Mouse (Mus musculus) CH12.LX (cell line): ENCODE data around the gene Kif5c. TPM values are rescaled to one million over a fixed set of nuclear protein-coding genes. Genes with fewer than 3 reads are reported as not detected.

Experiments used
- DNase-seq: peaks from one replicate; pipeline ENCODE4 v3.0.0-alpha.2; 2013; ENCODE audit errors: extremely low read depth
- H3K27ac ChIP-seq: 2 replicates; pipeline ENCODE4 v1.5.1; 2012; ENCODE audit warnings: low read depth, mild to moderate bottlenecking, control low read depth, moderate library complexity; ENCODE audit not compliant: insufficient read depth
- H3K27me3 ChIP-seq: replicated peaks from 2 replicates; pipeline ENCODE3; 2012; ENCODE audit warnings: inconsistent platforms
- H3K36me3 ChIP-seq, 2 experiments: replicated peaks in 1 of 2; 2 replicates each; pipeline versions ENCODE3 to v1.6.1; 2012; ENCODE audit warnings: inconsistent platforms in 1 of 2, low read length in 1 of 2, mild to moderate bottlenecking in 1 of 2, mixed read lengths in 1 of 2, moderate library complexity in 1 of 2; ENCODE audit not compliant: control insufficient read depth in 1 of 2, insufficient read depth in 1 of 2
- H3K4me1 ChIP-seq, 2 experiments: 2 replicates each; pipeline ENCODE4 v1.6.1; 2012; ENCODE audit warnings: inconsistent platforms in 1 of 2, moderate library complexity in 1 of 2; ENCODE audit not compliant: insufficient read depth in 2 of 2, control insufficient read depth in 1 of 2
- H3K4me2 ChIP-seq: 2 replicates; pipeline ENCODE4 v1.6.1; 2012; ENCODE audit warnings: low read depth, mild to moderate bottlenecking, control low read depth; ENCODE audit not compliant: poor library complexity, insufficient read depth, severe bottlenecking
- H3K4me3 ChIP-seq, 3 experiments: fragments of 150-350 bp in 1 of 3; sonication (generic) in 1 of 3; replicated peaks in 1 of 3; 2 replicates each; pipeline versions ENCODE3 to v1.5.1; 2011 to 2012; ENCODE audit warnings: low read depth in 2 of 3, low read length in 2 of 3, mild to moderate bottlenecking in 2 of 3, moderate library complexity in 2 of 3, control low read depth in 1 of 3, improper control_type of control experiment in 1 of 3, inconsistent platforms in 1 of 3, mixed read lengths in 1 of 3; ENCODE audit not compliant: poor library complexity in 1 of 3
- H3K79me2 ChIP-seq: replicated peaks from 2 replicates; pipeline ENCODE4 v1.6.1; 2012; ENCODE audit warnings: mild to moderate bottlenecking, moderate library complexity; ENCODE audit not compliant: control insufficient read depth, poor library complexity, insufficient read depth, severe bottlenecking; ENCODE audit errors: extremely low read depth
- H3K9ac ChIP-seq: 2 replicates; pipeline ENCODE4 v1.6.1; 2012; ENCODE audit warnings: low read depth, mild to moderate bottlenecking, control low read depth, moderate library complexity; ENCODE audit not compliant: insufficient read depth
- H3K9me3 ChIP-seq: replicated peaks from 2 replicates; pipeline ENCODE3; 2012; ENCODE audit warnings: low read length, inconsistent platforms, mixed read lengths
- CTCF ChIP-seq, 2 experiments: IDR thresholded peaks in 1 of 2; conservative IDR thresholded peaks in 1 of 2; 2 replicates each; pipeline ENCODE4 v1.5.1; 2011 to 2012; ENCODE audit warnings: low read depth in 2 of 2, low read length in 2 of 2, improper control_type of control experiment in 1 of 2, inconsistent platforms in 1 of 2, mild to moderate bottlenecking in 1 of 2, moderate library complexity in 1 of 2
- E2F4 ChIP-seq: IDR thresholded peaks from 2 replicates; pipeline ENCODE4 v1.6.1; 2011; ENCODE audit warnings: low read depth, low read length, improper control_type of control experiment; ENCODE audit not compliant: insufficient replicate concordance
- ELF1 ChIP-seq: IDR thresholded peaks from 2 replicates; pipeline ENCODE4 v1.6.1; 2014; ENCODE audit warnings: low read depth, mild to moderate bottlenecking, inconsistent platforms, low read length, improper control_type of control experiment
- EP300 ChIP-seq: IDR thresholded peaks from 2 replicates; pipeline ENCODE4 v1.6.1; 2011; ENCODE audit warnings: low read length, improper control_type of control experiment
- GABPA ChIP-seq: IDR thresholded peaks from 2 replicates; pipeline ENCODE4 v1.6.1; 2012; ENCODE audit warnings: low read depth, low read length, improper control_type of control experiment, inconsistent platforms; ENCODE audit not compliant: insufficient replicate concordance
- HCFC1 ChIP-seq: IDR thresholded peaks from 2 replicates; pipeline ENCODE4 v1.6.1; 2012; ENCODE audit warnings: low read depth, mild to moderate bottlenecking, inconsistent platforms, low read length, improper control_type of control experiment
- JUN ChIP-seq: IDR thresholded peaks from 2 replicates; pipeline ENCODE4 v1.6.1; 2011; ENCODE audit warnings: low read depth, mild to moderate bottlenecking, low read length, improper control_type of control experiment, moderate library complexity; ENCODE audit not compliant: insufficient read depth
- JUND ChIP-seq: conservative IDR thresholded peaks from 2 replicates; pipeline ENCODE4 v1.6.1; 2011; ENCODE audit warnings: low read depth, low read length, improper control_type of control experiment
- KAT2A ChIP-seq: IDR thresholded peaks from 2 replicates; pipeline ENCODE4 v1.6.1; 2012; ENCODE audit warnings: low read length, improper control_type of control experiment, inconsistent platforms; ENCODE audit not compliant: insufficient replicate concordance
- MAX ChIP-seq: IDR thresholded peaks from 2 replicates; pipeline ENCODE4 v1.6.1; 2011; ENCODE audit warnings: low read length, improper control_type of control experiment
- MYC ChIP-seq: IDR thresholded peaks from 2 replicates; pipeline ENCODE4 v1.6.1; 2011; ENCODE audit warnings: low read depth, mild to moderate bottlenecking, improper control_type of control experiment, low read length
- NRF1 ChIP-seq: IDR thresholded peaks from 2 replicates; pipeline ENCODE4 v1.6.1; 2014; ENCODE audit warnings: low read depth, mild to moderate bottlenecking, inconsistent platforms, low read length, improper control_type of control experiment, moderate library complexity
- POLR2A ChIP-seq: IDR thresholded peaks from 2 replicates; pipeline ENCODE4 v1.6.1; 2011; ENCODE audit warnings: low read depth, mild to moderate bottlenecking, improper control_type of control experiment, low read length
- POLR2AphosphoS2 ChIP-seq: IDR thresholded peaks from 2 replicates; pipeline ENCODE4 v1.6.1; 2011; ENCODE audit warnings: low read depth, low read length, improper control_type of control experiment
- RAD21 ChIP-seq: IDR thresholded peaks from 2 replicates; pipeline ENCODE4 v1.6.1; 2011; ENCODE audit warnings: low read depth, mild to moderate bottlenecking, low read length, improper control_type of control experiment, moderate library complexity
- SIN3A ChIP-seq: IDR thresholded peaks from 2 replicates; pipeline ENCODE4 v1.6.1; 2012; ENCODE audit warnings: low read length, improper control_type of control experiment, inconsistent platforms
- SMC3 ChIP-seq: IDR thresholded peaks from 2 replicates; pipeline ENCODE4 v1.6.1; 2011; ENCODE audit warnings: low read depth, low read length, improper control_type of control experiment
- TCF12 ChIP-seq: IDR thresholded peaks from 2 replicates; pipeline ENCODE4 v1.6.1; 2014; ENCODE audit warnings: low read depth, mild to moderate bottlenecking, inconsistent platforms, low read length, improper control_type of control experiment
- UBTF ChIP-seq: IDR thresholded peaks from 2 replicates; pipeline ENCODE4 v1.6.1; 2012; ENCODE audit warnings: low read depth, mild to moderate bottlenecking, inconsistent platforms, low read length, improper control_type of control experiment, moderate library complexity
- USF1 ChIP-seq: IDR thresholded peaks from 2 replicates; pipeline ENCODE4 v1.6.1; 2014; ENCODE audit warnings: low read depth, mild to moderate bottlenecking, inconsistent platforms, low read length, improper control_type of control experiment
- ZC3H11A ChIP-seq: IDR thresholded peaks from 2 replicates; pipeline ENCODE4 v1.6.1; 2012; ENCODE audit warnings: low read depth, mild to moderate bottlenecking, inconsistent platforms, low read length, improper control_type of control experiment
- ZMIZ1 ChIP-seq: IDR thresholded peaks from 2 replicates; pipeline ENCODE4 v1.6.1; 2012; ENCODE audit warnings: low read depth, mild to moderate bottlenecking, inconsistent platforms, low read length, improper control_type of control experiment
- dilution Hi-C: fragments of 300-500 bp; cut with MboI; formaldehyde crosslinking; loops from 2 replicates; pipeline ENCODE4 v1.14.3; 2020; ENCODE audit warnings: low sequenced_read_pairs; ENCODE audit not compliant: extremely low pct_unique_long_range_greater_than_20kb, extremely low pct_ligation_motif_present
- in situ Hi-C: fragments of 300-500 bp; cut with MboI; formaldehyde crosslinking; loops from 3 replicates; pipeline ENCODE4 v1.14.3; 2019; ENCODE audit warnings: low sequenced_read_pairs, low pct_ligation_motif_present, low pct_unique_long_range_greater_than_20kb, mixed read lengths
- polyA plus RNA-seq: library from polyadenylated mRNA; unstranded; fragments of >175 nt; gene quantifications from 2 replicates; pipeline ENCODE4 v1.2.1, GENCODE M21; 2012; ENCODE audit warnings: low read depth; ENCODE audit not compliant: insufficient read length
- total RNA-seq, 2 experiments: library from RNA; depleted of rRNA; stranded (reverse); fragments of 300-350 nt in 1 of 2; fragments of >200 nt in 1 of 2; gene quantifications; 2 replicates each; pipeline ENCODE4 v1.2.3; 2012 to 2014

Gene Kif5c
- total and polyA plus RNA-seq, 3 experiments: 3.0 to 3.5 (median 3.1) TPM

GRCm38 (mm10) chr2:49775187-49775586, 156.1 kb downstream of the Kif5c start:
- no peak overlapping the region for H3K4me3 ChIP-seq
- dilution Hi-C loops: no loop called here
- no peak overlapping the region for H3K27ac ChIP-seq
- no peaks in the 10 kb centered on the region for H3K79me2 ChIP-seq
- no peak for DNase-seq
- peaks cover 11 to 19% of the 10 kb centered on the region in 2 experiments for H3K4me1 ChIP-seq
- no peak for TF ChIP-seq E2F4
- TF ChIP-seq HCFC1: no peak
- no peak for TF ChIP-seq NRF1
- TF ChIP-seq GABPA: no peak
- TF ChIP-seq MAX: no peak
- no peak for TF ChIP-seq JUN
- TF ChIP-seq ZC3H11A: no peak
- TF ChIP-seq USF1: no peak
- no peak for TF ChIP-seq KAT2A
- TF ChIP-seq JUND: no peak
- no peak for TF ChIP-seq POLR2AphosphoS2
- no peak for TF ChIP-seq SIN3A
- no peak for TF ChIP-seq POLR2A
- no peak for TF ChIP-seq MYC
- TF ChIP-seq UBTF: no peak
- no peak for TF ChIP-seq ZMIZ1
- no peak for TF ChIP-seq EP300
- TF ChIP-seq ELF1: no peak
- TF ChIP-seq, all 38 proteins: peak for 0
- in situ Hi-C loops: no loop called here
- Histone ChIP-seq H3K27me3 (no peaks in the 10 kb centered on the region), H3K9ac (no peak overlapping the region), H3K4me2 (no peak overlapping the region), H3K36me3 (no peaks in the 10 kb centered on the region), H3K9me3 (no peaks in the 10 kb centered on the region)

- no peak overlapping the region for H3K27ac ChIP-seq
- no peaks in the 10 kb centered on the region for H3K79me2 ChIP-seq
- in situ Hi-C loops (no loop called here), dilution Hi-C loops (no loop called here)
- H3K9me3 ChIP-seq: no peaks in the 10 kb centered on the region
- no peaks in the 10 kb centered on the region for H3K36me3 ChIP-seq
- DNase-seq: no peak
- no peak overlapping the region for H3K4me3 ChIP-seq
- H3K27me3 ChIP-seq: no peaks in the 10 kb centered on the region
- peaks cover 6 to 13% of the 10 kb centered on the region in 2 experiments for H3K4me1 ChIP-seq
- no peak for TF ChIP-seq POLR2A
- TF ChIP-seq MYC: 0 out of 2 replicates have a peak, but pooled peaks have one; percentile 41
- peak; percentile 48 for TF ChIP-seq SMC3
- TF ChIP-seq TCF12: no peak
- TF ChIP-seq MAX: 0 out of 2 replicates have a peak, but pooled peaks have one; percentile 19
- TF ChIP-seq CTCF (conservative IDR thresholded peaks at IDR 0.05 in 1 of 2, IDR thresholded peaks at IDR 0.05 in 1 of 2; ENCODE audit: low read depth in 2 of 2, low read length in 2 of 2): peak in 1 of 2 experiments; percentile 57; a peak in 2 of 4 replicates
- peak; percentile 38 for TF ChIP-seq RAD21
- H3K9ac ChIP-seq: no peak overlapping the region
- no peak overlapping the region for H3K4me2 ChIP-seq
These were observed 156.6 kb downstream of the Kif5c start for GRCm38 (mm10) chr2:49775735-49776134.
